8 mouse cellular contexts compared by ENCODE assay signal in the genomic region with DNA sequence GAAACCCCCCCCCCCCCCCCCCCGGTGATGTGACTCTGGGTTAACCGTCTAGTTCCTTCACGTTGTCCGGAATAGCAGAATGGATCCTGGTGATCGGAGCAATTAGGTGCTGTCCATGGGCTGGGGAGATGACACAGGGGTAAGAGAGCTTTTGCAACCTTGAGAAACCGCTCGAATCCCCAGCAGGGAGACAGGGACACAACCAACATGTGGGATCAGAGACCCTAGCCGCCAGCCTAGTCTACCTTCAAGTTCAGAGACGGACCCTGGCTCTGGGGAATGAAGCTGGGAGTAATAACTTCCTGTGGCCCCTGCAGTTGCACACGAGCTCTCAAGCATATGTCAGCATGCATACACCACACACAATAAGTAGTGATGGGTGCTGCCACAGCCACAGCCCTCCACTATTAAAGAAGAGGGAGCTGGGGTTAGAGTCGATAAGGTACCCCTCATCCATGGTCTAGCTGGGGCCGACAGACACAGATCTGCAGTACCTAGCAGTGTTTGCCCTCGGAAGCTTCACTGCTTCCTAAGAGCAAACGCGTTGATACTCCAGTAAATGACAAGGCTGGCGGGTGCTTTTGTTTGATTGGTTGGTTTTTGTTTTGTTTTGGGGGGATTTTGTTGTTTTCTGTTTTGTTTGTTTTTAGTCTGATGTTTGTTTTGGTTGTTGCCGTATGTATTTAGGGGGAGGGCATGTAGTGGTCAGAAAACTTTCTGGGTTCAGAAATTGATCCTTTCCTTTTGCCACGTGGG. TPM values are rescaled to one million over a fixed set of nuclear protein-coding genes. Genes with fewer than 3 reads are reported as not detected.
DNase-seq lines count a peak whose midpoint lies in the region; ATAC-seq lines count a peak whose summit lies in the region.

No protein-coding gene starts in this region.

- no peak overlapping the region; the same call in 1 of the 2 replicates for H3K27ac ChIP-seq in heart, embryonic 15.5 days

- peak overlapping the region; percentile 93 for H3K4me2 ChIP-seq in heart, embryonic 15.5 days

- H3K9me3 ChIP-seq in megakaryocyte, embryonic 14.5 days = no peaks in the 10 kb centered on the region
- H3K9me3 ChIP-seq in heart, embryonic 15.5 days (replicated peaks) = no peaks in the 10 kb centered on the region

- H3K9ac ChIP-seq in heart, embryonic 15.5 days = peak overlapping the region; percentile 70

- H3K27me3 ChIP-seq in megakaryocyte, embryonic 14.5 days (replicated peaks) = no peaks in the 10 kb centered on the region
- no peaks in the 10 kb centered on the region for H3K27me3 ChIP-seq in heart, embryonic 15.5 days

- peak; percentile 45 for DNase-seq in cerebellum, adult 11-12 months
- no peak for DNase-seq in Muller cell, postnatal 12 days (ENCODE audit: inconsistent ontology term)
- no peak for DNase-seq in urinary bladder, postnatal 36 days (ENCODE audit: low spot score in 2 of 2)

- H3K36me3 ChIP-seq in megakaryocyte, embryonic 14.5 days (replicated peaks; ENCODE audit: low read length) = peaks cover 40% of the 10 kb centered on the region
- no peaks in the 10 kb centered on the region for H3K36me3 ChIP-seq in heart, embryonic 15.5 days

- ATAC-seq in cerebellum, adult (ENCODE audit: insufficient number of reproducible peaks, low FRiP score, low TSS enrichment) = no peak
- ATAC-seq in megakaryocyte, adult 5-6 weeks (ENCODE audit: poor library complexity, severe bottlenecking) = no peak
- no peak for ATAC-seq in heart, embryonic 15.5 days (replicated peaks; ENCODE audit: insufficient number of reproducible peaks, insufficient read depth, low FRiP score, low read depth)
- 0 out of 2 replicates have a peak, but pooled peaks have one; percentile 41 for ATAC-seq in megakaryocyte-erythroid progenitor cell, adult 5-6 weeks (replicated peaks; ENCODE audit: low FRiP score, low TSS enrichment, poor library complexity, severe bottlenecking)

- 25% methylated on average over 16 of the region's 18 CpGs for whole genome bisulfite sequencing in heart, embryonic 15.5 days

- H3K4me3 ChIP-seq in megakaryocyte, embryonic 14.5 days (replicated peaks) = peak overlapping the region; percentile 99
- peak overlapping the region; percentile 77 for H3K4me3 ChIP-seq in heart, embryonic 15.5 days

- peaks cover 36% of the 10 kb centered on the region for H3K4me1 ChIP-seq in megakaryocyte, embryonic 14.5 days
- peaks cover 6% of the 10 kb centered on the region for H3K4me1 ChIP-seq in heart, embryonic 15.5 days (replicated peaks)

RNA-seq across cellular contexts. Expression of gene Ift22, which starts 11.8 kb away (rescaled TPM):
- polyA plus RNA-seq in megakaryocyte, embryonic 14.5 days (2012; ENCODE audit: insufficient read depth, low replicate concordance) = 13.9 and 14.8 TPM in 2 replicates
- total RNA-seq in megakaryocyte, adult 5-6 weeks (2015) = 9.4 and 12.7 TPM in 2 replicates
- 2.0 and 3.7 TPM in 2 replicates for total RNA-seq in megakaryocyte, adult 5-6 weeks (2017)
- 34.3 and 40.6 TPM in 2 replicates for polyA plus RNA-seq in heart, embryonic 15.5 days (2015; fragmentation: Nextera tagmentation; extraction: Ambion mirVana)
- 12.1 and 17.4 TPM in 2 replicates for total RNA-seq in megakaryocyte-erythroid progenitor cell, adult 5-6 weeks (2014; fragmentation: Nextera tagmentation)
- 1.5 and 5.4 TPM in 2 replicates for total RNA-seq in megakaryocyte-erythroid progenitor cell, adult 5-6 weeks (2017)

RNA-seq across cellular contexts. Expression of gene Fis1, which starts 33.4 kb away (rescaled TPM):
- polyA plus RNA-seq in megakaryocyte, embryonic 14.5 days (2012; ENCODE audit: insufficient read depth, low replicate concordance) = 1,064 and 1,998 TPM in 2 replicates
- total RNA-seq in megakaryocyte, adult 5-6 weeks (2015) = 288 and 310 TPM in 2 replicates
- total RNA-seq in megakaryocyte, adult 5-6 weeks (2017) = 117 and 147 TPM in 2 replicates
- 221 and 240 TPM in 2 replicates for polyA plus RNA-seq in heart, embryonic 15.5 days (2015; fragmentation: Nextera tagmentation; extraction: Ambion mirVana)
- total RNA-seq in megakaryocyte-erythroid progenitor cell, adult 5-6 weeks (2014; fragmentation: Nextera tagmentation) = 160 and 187 TPM in 2 replicates
- 61.1 and 71.8 TPM in 2 replicates for total RNA-seq in megakaryocyte-erythroid progenitor cell, adult 5-6 weeks (2017)

RNA-seq across cellular contexts. Expression of gene Col26a1, which starts 36.7 kb away (rescaled TPM):
- not detected in 2 replicates for polyA plus RNA-seq in megakaryocyte, embryonic 14.5 days (2012; ENCODE audit: insufficient read depth, low replicate concordance)
- not detected in 2 replicates for total RNA-seq in megakaryocyte, adult 5-6 weeks (2015)
- total RNA-seq in megakaryocyte, adult 5-6 weeks (2017) = not detected in 2 replicates
- polyA plus RNA-seq in heart, embryonic 15.5 days (2015; fragmentation: Nextera tagmentation; extraction: Ambion mirVana) = 13.9 and 19.7 TPM in 2 replicates
- not detected in 2 replicates for total RNA-seq in megakaryocyte-erythroid progenitor cell, adult 5-6 weeks (2014; fragmentation: Nextera tagmentation)
- not detected in 2 replicates for total RNA-seq in megakaryocyte-erythroid progenitor cell, adult 5-6 weeks (2017)

RNA-seq across cellular contexts. Expression of gene Cldn15, which starts 46.7 kb away (rescaled TPM):
- 0.90 and 4.8 TPM in 2 replicates for polyA plus RNA-seq in megakaryocyte, embryonic 14.5 days (2012; ENCODE audit: insufficient read depth, low replicate concordance)
- 13.3 and 15.8 TPM in 2 replicates for total RNA-seq in megakaryocyte, adult 5-6 weeks (2015)
- 7.1 and 15.9 TPM in 2 replicates for total RNA-seq in megakaryocyte, adult 5-6 weeks (2017)
- polyA plus RNA-seq in heart, embryonic 15.5 days (2015; fragmentation: Nextera tagmentation; extraction: Ambion mirVana) = 6.3 and 6.7 TPM in 2 replicates
- total RNA-seq in megakaryocyte-erythroid progenitor cell, adult 5-6 weeks (2014; fragmentation: Nextera tagmentation) = 0.13 TPM in 1 of 2 replicates, not detected in the other
- total RNA-seq in megakaryocyte-erythroid progenitor cell, adult 5-6 weeks (2017) = not detected in 2 replicates
